Mouse (Mus musculus) neural tube, embryonic 13.5 days (tissue): ENCODE data around the gene Nans. TPM values are rescaled to one million over a fixed set of nuclear protein-coding genes. Genes with fewer than 3 reads are reported as not detected.
A peak's percentile ranks its signal among the peaks of the same experiment; 100 is the strongest.

Experiments used
- ATAC-seq: fragments of 200-750 bp; cut with Nextera tagmentation; 2 replicates; pipeline ENCODE4 v1.8.0; 2017; ENCODE audit warnings: low read depth, mild to moderate bottlenecking, moderate TSS enrichment, moderate library complexity
- H3K27ac ChIP-seq: fragments of 300-500 bp; sonication (generic); replicated peaks from 2 replicates; pipeline ENCODE4 v1.5.1; 2015; ENCODE audit warnings: moderate library complexity, mild to moderate bottlenecking, inconsistent platforms
- H3K27me3 ChIP-seq: fragments of 300-500 bp; sonication (generic); 2 replicates; pipeline ENCODE4 v1.6.1; 2015; ENCODE audit warnings: mild to moderate bottlenecking, inconsistent platforms
- H3K36me3 ChIP-seq: fragments of 300-500 bp; sonication (generic); 2 replicates; pipeline ENCODE4 v1.6.1; 2015; ENCODE audit warnings: mild to moderate bottlenecking, inconsistent platforms
- H3K4me1 ChIP-seq: fragments of 300-500 bp; sonication (generic); replicated peaks from 2 replicates; pipeline ENCODE4 v1.6.1; 2015; ENCODE audit warnings: inconsistent platforms
- H3K4me2 ChIP-seq: fragments of 300-500 bp; sonication (generic); 2 replicates; pipeline ENCODE4 v1.6.1; 2015; ENCODE audit warnings: inconsistent platforms, mild to moderate bottlenecking, moderate library complexity
- H3K4me3 ChIP-seq: fragments of 300-500 bp; sonication (generic); 2 replicates; pipeline ENCODE4 v1.5.1; 2015; ENCODE audit warnings: mild to moderate bottlenecking, inconsistent platforms
- H3K9ac ChIP-seq: fragments of 300-500 bp; sonication (generic); 2 replicates; pipeline ENCODE4 v1.6.1; 2015; ENCODE audit warnings: moderate library complexity, mild to moderate bottlenecking, inconsistent platforms
- H3K9me3 ChIP-seq: fragments of 300-500 bp; sonication (generic); 2 replicates; pipeline ENCODE4 v1.6.1; 2016; ENCODE audit warnings: inconsistent platforms
- WGBS: fragments of 180-500 bp; shearing (Covaris S2); methylation state at CpG from one replicate; pipeline ENCODE4 v1.1.7; 2015; 5-methylcytosine and 5-hydroxymethylcytosine counted together
- polyA plus RNA-seq: library from polyadenylated mRNA; unstranded; fragments of >200 nt; fragmentation: Nextera tagmentation; extraction: Ambion mirVana; gene quantifications from 2 replicates; pipeline ENCODE4 v1.2.1, GENCODE M21; 2015

The Nans gene
- polyA plus RNA-seq, 1 experiment from 2014 or later, result 72.2 TPM

GRCm38 (mm10) chr4:46539167-46539566 lies 50.1 kb downstream of the Nans start:
- no peak overlapping the region for H3K4me3 ChIP-seq
- H3K36me3 ChIP-seq, result no peaks in the 10 kb centered on the region
- H3K27me3 ChIP-seq, result peaks cover 45% of the 10 kb centered on the region
- ATAC-seq, result no peak
- H3K4me2 ChIP-seq, result no peak overlapping the region
- 66% methylated on average over 9 of the region's 9 CpGs for WGBS
- no peak overlapping the region for H3K27ac ChIP-seq
- H3K4me1 ChIP-seq, result peaks cover 17% of the 10 kb centered on the region
- H3K9me3 ChIP-seq, result no peaks in the 10 kb centered on the region
- H3K9ac ChIP-seq, result no peak overlapping the region

GRCm38 (mm10) chr4:46541707-46542106 lies 52.7 kb downstream of the Nans start:
- H3K4me3 ChIP-seq, result no peak overlapping the region
- ATAC-seq, result no peak
- peaks cover 20% of the 10 kb centered on the region for H3K27me3 ChIP-seq
- H3K9ac ChIP-seq, result no peak overlapping the region
- no peaks in the 10 kb centered on the region for H3K36me3 ChIP-seq
- peaks cover 3% of the 10 kb centered on the region; the same call in 1 of the 2 replicates for H3K4me1 ChIP-seq
- no peak overlapping the region for H3K4me2 ChIP-seq
- no peaks in the 10 kb centered on the region for H3K9me3 ChIP-seq
- no peak overlapping the region for H3K27ac ChIP-seq
- 52% methylated on average over 9 of the region's 9 CpGs for WGBS

GRCm38 (mm10) chr4:46543366-46544050 lies 54.5 kb downstream of the Nans start:
- H3K4me3 ChIP-seq, result no peak overlapping the region
- no peak for ATAC-seq

GRCm38 (mm10) chr4:46544313-46544712 lies 55.3 kb downstream of the Nans start:
- Histone ChIP-seq H3K9me3 (no peaks in the 10 kb centered on the region), H3K4me3 (no peak overlapping the region), H3K27me3 (no peaks in the 10 kb centered on the region), H3K4me2 (no peak overlapping the region), H3K36me3 (no peaks in the 10 kb centered on the region), H3K9ac (no peak overlapping the region), H3K4me1 (peaks cover 4% of the 10 kb centered on the region; the same call in 1 of the 2 replicates), H3K27ac (no peak overlapping the region)
- 32% methylated on average over 1 of the region's 1 CpGs for WGBS
- no peak for ATAC-seq

More at GRCm38 (mm10) chr4:46543366-46544050, 54.5 kb downstream of the Nans start:
- Histone ChIP-seq H3K9ac (no peak overlapping the region), H3K4me1 (peaks cover 4% of the 10 kb centered on the region; the same call in 1 of the 2 replicates), H3K27me3 (peaks cover 3% of the 10 kb centered on the region; the same call in 1 of the 2 replicates), H3K4me2 (no peak overlapping the region), H3K36me3 (no peaks in the 10 kb centered on the region), H3K9me3 (no peaks in the 10 kb centered on the region), H3K27ac (no peak overlapping the region)
- WGBS, result 90% methylated on average over 13 of the region's 13 CpGs

- Histone ChIP-seq H3K9ac (no peak overlapping the region), H3K36me3 (no peaks in the 10 kb centered on the region), H3K27ac (no peak overlapping the region), H3K4me3 (no peak overlapping the region), H3K4me2 (no peak overlapping the region), H3K27me3 (no peaks in the 10 kb centered on the region), H3K9me3 (no peaks in the 10 kb centered on the region), H3K4me1 (peaks cover 4% of the 10 kb centered on the region; the same call in 1 of the 2 replicates)
- ATAC-seq, result no peak
- 23% methylated on average over 9 of the region's 9 CpGs for WGBS
Observed at GRCm38 (mm10) chr4:46545498-46545897, 56.5 kb downstream of the Nans start.

GRCm38 (mm10) chr4:46546709-46547108 lies 57.7 kb downstream of the Nans start:
- H3K27me3 ChIP-seq, result no peaks in the 10 kb centered on the region
- peak; percentile 40; the same call in 1 of the 2 replicates for ATAC-seq
- peaks cover 4% of the 10 kb centered on the region; the same call in 1 of the 2 replicates for H3K4me1 ChIP-seq
- H3K27ac ChIP-seq, result no peak overlapping the region
- WGBS, result 31% methylated on average over 6 of the region's 6 CpGs
- no peak overlapping the region for H3K4me2 ChIP-seq
- no peaks in the 10 kb centered on the region for H3K36me3 ChIP-seq
- no peak overlapping the region for H3K9ac ChIP-seq
- no peaks in the 10 kb centered on the region for H3K9me3 ChIP-seq
- H3K4me3 ChIP-seq, result no peak overlapping the region

GRCm38 (mm10) chr4:46549979-46550378 lies 60.9 kb downstream of the Nans start:
- no peaks in the 10 kb centered on the region for H3K27me3 ChIP-seq
- WGBS, result 79% methylated on average over 9 of the region's 10 CpGs
- no peak for ATAC-seq
- H3K27ac ChIP-seq, result no peak overlapping the region
- H3K4me1 ChIP-seq, result peaks cover 4% of the 10 kb centered on the region; the same call in 1 of the 2 replicates
- no peaks in the 10 kb centered on the region for H3K36me3 ChIP-seq
- H3K4me3 ChIP-seq, result no peak overlapping the region
- H3K4me2 ChIP-seq, result no peak overlapping the region
- no peaks in the 10 kb centered on the region for H3K9me3 ChIP-seq
- no peak overlapping the region for H3K9ac ChIP-seq

GRCm38 (mm10) chr4:46550406-46550805 lies 61.4 kb downstream of the Nans start:
- 65% methylated on average over 8 of the region's 8 CpGs for WGBS
- H3K9ac ChIP-seq, result no peak overlapping the region
- no peak for ATAC-seq

More at GRCm38 (mm10) chr4:46550406-46550805, 61.4 kb downstream of the Nans start:
- Histone ChIP-seq H3K4me2 (no peak overlapping the region), H3K4me3 (no peak overlapping the region), H3K36me3 (no peaks in the 10 kb centered on the region), H3K27ac (no peak overlapping the region), H3K4me1 (peaks cover 4% of the 10 kb centered on the region; the same call in 1 of the 2 replicates), H3K27me3 (no peaks in the 10 kb centered on the region), H3K9me3 (no peaks in the 10 kb centered on the region)

Other genes with a start within 250 kb of the Nans start
- not detected in 2 replicates for gene Foxe1, start 145.6 kb upstream of the Nans start, polyA plus RNA-seq
- 8.2 and 11.0 TPM in 2 replicates for gene Trmo, start 99.8 kb upstream of the Nans start, polyA plus RNA-seq
- gene Hemgn, start 75.7 kb upstream of the Nans start, polyA plus RNA-seq, result 0.37 and 0.60 TPM in 2 replicates
- gene Anp32b, start 38.3 kb upstream of the Nans start, polyA plus RNA-seq, result 89.8 and 95.5 TPM in 2 replicates
- gene Trim14, start 46.9 kb downstream of the Nans start, polyA plus RNA-seq, result 0.95 and 2.1 TPM in 2 replicates
- 11.8 and 14.4 TPM in 2 replicates for gene Coro2a, start 113.0 kb downstream of the Nans start, polyA plus RNA-seq
- 0.57 and 0.59 TPM in 2 replicates for gene Tbc1d2, start 161.0 kb downstream of the Nans start, polyA plus RNA-seq